Mouse (Mus musculus) testis, adult 10 weeks (tissue): Measurements from ENCODE around the gene Efcab6. TPM values are rescaled to one million over a fixed set of nuclear protein-coding genes. Genes with fewer than 3 reads are reported as not detected.

Experiments used
- polyA plus RNA-seq: library from polyadenylated mRNA; stranded (reverse); fragments of 350-450 nt; fragmentation: Illumina TruSeq; extraction: RNeasy Lipid Tissue Mini Kit (QIAGEN cat#74804); gene quantifications from one replicate; pipeline ENCODE4 v1.2.3, GENCODE M21; 2014; ENCODE audit warnings: low read depth, low replicate concordance

Gene Efcab6
- polyA plus RNA-seq: 73.3 TPM

GRCm38 (mm10) chr15:84065140-84065539 lies at the start of gene Efcab6:
TSS of gene Efcab6 (minus strand) at chr15:84065379.

GRCm38 (mm10) chr15:84105105-84105923 lies 40.1 kb upstream of the Efcab6 start, which contains the start of gene Sult4a1:
TSS of gene Sult4a1 (minus strand) at chr15:84105754.

Other genes starting within 250 kb of the Efcab6 start
- gene Sult4a1, start 40.4 kb upstream of the Efcab6 start, polyA plus RNA-seq: 0.20 TPM
- not detected for gene Pnpla5, start 57.8 kb upstream of the Efcab6 start, polyA plus RNA-seq
- gene Pnpla3, start 102.5 kb upstream of the Efcab6 start, polyA plus RNA-seq: not detected
- 15.7 TPM for gene Samm50, start 126.9 kb upstream of the Efcab6 start, polyA plus RNA-seq
- gene Parvb, start 166.7 kb upstream of the Efcab6 start, polyA plus RNA-seq: 1.0 TPM